Mouse (Mus musculus) megakaryocyte, embryonic 14.5 days (primary cell): ENCODE measurements around the gene 2010111I01Rik. TPM values are rescaled to one million over a fixed set of nuclear protein-coding genes. Genes with fewer than 3 reads are reported as not detected.

ENCODE experiments used
- H3K27me3 ChIP-seq: replicated peaks from 2 replicates; pipeline ENCODE3; 2012; ENCODE audit warnings: inconsistent platforms
- H3K36me3 ChIP-seq: replicated peaks from 2 replicates; pipeline ENCODE3; 2012; ENCODE audit warnings: low read length, inconsistent platforms, mixed read lengths
- H3K4me1 ChIP-seq: 2 replicates; pipeline ENCODE4 v1.6.1; 2012; ENCODE audit warnings: inconsistent platforms
- H3K4me3 ChIP-seq: replicated peaks from 2 replicates; pipeline ENCODE3; 2012; ENCODE audit warnings: moderate library complexity, mild to moderate bottlenecking, inconsistent platforms
- H3K9me3 ChIP-seq: 2 replicates; pipeline ENCODE4 v1.6.1; 2012; ENCODE audit warnings: inconsistent platforms
- FLI1 ChIP-seq: IDR thresholded peaks from 2 replicates; pipeline ENCODE4 v1.6.1; 2012; ENCODE audit warnings: low read length, inconsistent platforms, mixed read lengths
- GATA1 ChIP-seq: IDR thresholded peaks from 3 replicates; pipeline ENCODE4 v1.6.1; 2012; ENCODE audit warnings: mixed read lengths, low read length, inconsistent platforms, borderline replicate concordance
- polyA plus RNA-seq: library from polyadenylated mRNA; stranded (reverse); fragments of >175 nt; gene quantifications from 2 replicates; pipeline ENCODE4 v1.2.3, GENCODE M21; 2012; ENCODE audit warnings: low replicate concordance; ENCODE audit not compliant: insufficient read depth

The 2010111I01Rik gene
- polyA plus RNA-seq, 1 experiment = 46.5 TPM

GRCm38 (mm10) chr13:63016056-63016455, 51.4 kb downstream of the 2010111I01Rik start:
- no peak overlapping the region for H3K4me3 ChIP-seq
- peaks cover 2% of the 10 kb centered on the region for H3K27me3 ChIP-seq
- peaks cover 6% of the 10 kb centered on the region; the same call in 1 of the 2 replicates for H3K4me1 ChIP-seq
- no peaks in the 10 kb centered on the region for H3K9me3 ChIP-seq
- peaks cover 10% of the 10 kb centered on the region for H3K36me3 ChIP-seq
- TF ChIP-seq GATA1 = no peak
- no peak for TF ChIP-seq FLI1

DNA sequence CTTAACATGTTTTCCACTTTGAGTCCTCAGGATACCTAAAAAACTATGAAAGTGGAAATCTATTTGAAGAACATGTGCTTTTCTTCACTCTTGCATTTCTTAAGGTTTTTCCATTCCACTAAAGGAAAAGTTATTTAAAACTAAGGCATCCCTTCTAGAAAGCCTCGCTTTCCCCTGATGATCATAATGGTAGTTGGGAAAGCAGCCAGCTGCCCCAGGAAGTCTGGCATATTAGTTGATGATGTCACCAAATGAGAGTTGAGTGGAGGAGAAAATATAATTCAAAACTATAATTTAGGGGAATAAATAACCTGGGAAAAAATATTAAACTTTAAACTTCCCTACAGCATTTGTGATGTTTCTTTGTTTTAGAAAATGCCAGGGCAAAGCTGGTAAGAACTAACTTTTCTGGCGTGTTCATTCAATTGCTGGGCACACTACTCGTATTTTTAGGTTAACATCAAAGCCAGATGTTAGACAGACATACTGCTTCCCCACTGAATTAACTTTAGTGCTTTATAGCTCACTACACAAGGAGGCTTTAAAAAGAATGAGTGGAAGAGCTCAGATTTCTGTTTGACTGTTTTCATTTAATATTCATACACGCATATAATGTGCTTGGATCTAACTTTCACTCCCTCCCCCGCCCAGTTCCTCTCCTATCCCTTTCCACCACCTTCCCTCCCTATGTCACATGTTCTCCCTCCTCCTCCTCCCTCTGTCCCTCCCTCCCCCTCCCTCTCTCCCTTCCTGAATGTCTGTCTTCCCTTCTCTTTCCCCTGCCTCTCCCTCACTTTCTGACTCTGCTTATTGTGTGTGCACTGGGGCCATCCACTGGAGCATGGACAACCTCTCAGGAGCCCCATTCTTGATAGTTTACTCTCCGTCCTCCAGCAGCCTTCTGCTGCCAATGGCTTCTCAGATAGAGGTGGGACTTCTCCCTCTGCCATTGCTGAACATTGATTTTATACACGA, 58.8 kb downstream of the 2010111I01Rik start:
- H3K36me3 ChIP-seq = no peaks in the 10 kb centered on the region
- H3K9me3 ChIP-seq = no peaks in the 10 kb centered on the region
- no peak overlapping the region for H3K4me3 ChIP-seq
- no peak for TF ChIP-seq GATA1
- no peak for TF ChIP-seq FLI1
- no peaks in the 10 kb centered on the region for H3K27me3 ChIP-seq
- peaks cover 14% of the 10 kb centered on the region for H3K4me1 ChIP-seq

DNA sequence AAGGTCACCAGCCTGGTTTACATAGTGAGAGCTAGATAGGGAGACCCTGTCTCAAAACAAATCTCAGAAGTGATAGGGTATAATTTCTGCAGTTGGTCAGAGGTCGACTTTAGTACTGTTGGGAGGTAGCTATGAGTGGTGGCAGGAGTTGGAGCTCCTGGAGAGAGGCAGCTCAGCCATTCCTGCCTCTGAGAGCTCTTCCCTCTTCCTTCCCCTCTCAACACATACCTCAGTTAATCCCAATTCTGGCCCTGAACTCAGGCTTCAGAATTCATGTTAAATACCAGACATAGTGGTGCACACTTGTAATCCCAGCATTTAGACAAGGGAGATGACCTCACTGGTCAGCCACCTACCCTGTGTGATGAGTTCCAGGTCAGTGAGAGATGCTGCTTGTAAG, 65.3 kb downstream of the 2010111I01Rik start:
- Histone ChIP-seq H3K27me3 (no peaks in the 10 kb centered on the region), H3K4me3 (no peak overlapping the region), H3K36me3 (peaks cover 5% of the 10 kb centered on the region), H3K4me1 (peaks cover 16% of the 10 kb centered on the region), H3K9me3 (no peaks in the 10 kb centered on the region)
- TF ChIP-seq FLI1 = no peak
- no peak for TF ChIP-seq GATA1

- H3K36me3 ChIP-seq = peaks cover 5% of the 10 kb centered on the region
- no peak overlapping the region for H3K4me3 ChIP-seq
- TF ChIP-seq GATA1 = no peak
- no peak for TF ChIP-seq FLI1
- peaks cover 16% of the 10 kb centered on the region for H3K4me1 ChIP-seq
- H3K9me3 ChIP-seq = no peaks in the 10 kb centered on the region
- H3K27me3 ChIP-seq = no peaks in the 10 kb centered on the region
Observed at GRCm38 (mm10) chr13:63031244-63031643, 66.6 kb downstream of the 2010111I01Rik start.

GRCm38 (mm10) chr13:63032304-63032830, 67.7 kb downstream of the 2010111I01Rik start:
- Histone ChIP-seq H3K36me3 (peaks cover 5% of the 10 kb centered on the region), H3K4me1 (peaks cover 16% of the 10 kb centered on the region), H3K4me3 (no peak overlapping the region), H3K9me3 (no peaks in the 10 kb centered on the region), H3K27me3 (no peaks in the 10 kb centered on the region)
- TF ChIP-seq FLI1 (no peak), GATA1 (no peak)

- Histone ChIP-seq H3K4me3 (no peak overlapping the region), H3K27me3 (peaks cover 2% of the 10 kb centered on the region), H3K4me1 (peaks cover 17% of the 10 kb centered on the region), H3K36me3 (peaks cover 5% of the 10 kb centered on the region), H3K9me3 (no peaks in the 10 kb centered on the region)
- TF ChIP-seq FLI1 = no peak
- no peak for TF ChIP-seq GATA1
Observed at GRCm38 (mm10) chr13:63032958-63033357, 68.3 kb downstream of the 2010111I01Rik start.

DNA sequence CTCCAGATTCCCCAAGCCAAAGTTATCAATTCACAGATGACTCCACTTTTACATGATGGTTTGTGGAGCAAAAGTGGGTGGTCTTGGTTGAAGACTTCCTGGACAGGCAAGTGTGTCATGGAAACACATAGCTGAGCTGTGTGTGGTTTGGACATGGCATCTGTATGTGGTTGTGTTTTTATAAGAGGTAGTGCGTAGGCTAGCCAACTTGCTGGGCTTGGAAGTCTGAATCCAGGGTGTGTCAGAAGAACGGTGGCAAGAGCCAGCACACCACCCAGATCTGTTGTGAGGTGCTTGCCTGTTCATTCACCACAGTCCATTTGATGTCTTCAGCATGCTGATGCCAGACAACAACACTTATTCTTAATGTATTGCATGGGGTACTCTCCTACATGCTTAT, 68.7 kb downstream of the 2010111I01Rik start:
- Histone ChIP-seq H3K36me3 (peaks cover 5% of the 10 kb centered on the region), H3K9me3 (no peaks in the 10 kb centered on the region), H3K27me3 (peaks cover 2% of the 10 kb centered on the region), H3K4me1 (peaks cover 14% of the 10 kb centered on the region), H3K4me3 (no peak overlapping the region)
- TF ChIP-seq GATA1 = no peak
- TF ChIP-seq FLI1 = no peak

GRCm38 (mm10) chr13:63034666-63035065, 70.0 kb downstream of the 2010111I01Rik start:
- Histone ChIP-seq H3K4me3 (no peak overlapping the region), H3K27me3 (peaks cover 2% of the 10 kb centered on the region), H3K36me3 (peaks cover 5% of the 10 kb centered on the region), H3K4me1 (peaks cover 22% of the 10 kb centered on the region), H3K9me3 (no peaks in the 10 kb centered on the region)
- no peak for TF ChIP-seq GATA1
- no peak for TF ChIP-seq FLI1

GRCm38 (mm10) chr13:63037906-63038305, 73.2 kb downstream of the 2010111I01Rik start:
- H3K9me3 ChIP-seq = no peaks in the 10 kb centered on the region
- H3K4me1 ChIP-seq = peaks cover 32% of the 10 kb centered on the region
- H3K4me3 ChIP-seq = peak overlapping the region; percentile 33
- H3K36me3 ChIP-seq = peaks cover 5% of the 10 kb centered on the region
- H3K27me3 ChIP-seq = peaks cover 2% of the 10 kb centered on the region
- no peak for TF ChIP-seq GATA1
- no peak for TF ChIP-seq FLI1

- TF ChIP-seq FLI1 = no peak
- H3K9me3 ChIP-seq = no peaks in the 10 kb centered on the region
- peaks cover 29% of the 10 kb centered on the region for H3K4me1 ChIP-seq
- H3K36me3 ChIP-seq = no peaks in the 10 kb centered on the region
- H3K27me3 ChIP-seq = peaks cover 2% of the 10 kb centered on the region
- H3K4me3 ChIP-seq = no peak overlapping the region
Observed at GRCm38 (mm10) chr13:63038415-63038814, 73.7 kb downstream of the 2010111I01Rik start.
